In the genomic region with DNA sequence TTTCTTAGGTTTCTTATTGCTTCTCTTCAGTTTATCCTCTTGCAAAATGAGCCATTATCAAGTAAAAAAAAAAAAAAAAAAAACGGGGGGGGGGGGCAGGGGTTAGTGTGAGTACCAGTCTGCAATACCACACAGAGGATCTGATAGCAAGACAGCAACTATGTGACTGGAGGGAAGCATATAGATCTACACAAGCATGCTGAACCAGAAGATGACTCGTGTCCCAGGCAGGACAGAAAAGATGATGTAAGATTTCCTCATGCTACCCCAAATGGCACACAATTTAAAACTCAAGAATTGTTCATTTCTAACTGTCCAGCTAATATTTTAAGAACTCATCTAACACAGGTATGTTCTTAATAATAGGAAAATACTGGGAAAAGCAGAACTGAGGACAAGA, we compare ENCODE assay signal across 24 mouse cellular contexts. TPM values are rescaled to one million over a fixed set of nuclear protein-coding genes. Genes with fewer than 3 reads are reported as not detected.
DNase-seq lines count a peak whose midpoint lies in the region; ATAC-seq and TF ChIP-seq lines count a peak whose summit lies in the region.
"Had no signal": no experiment of that assay in that cellular context is flagged by ENCODE, and none has a peak within 500 bp of the region (broad histone marks: within the 10 kb centered on the region; RNA-seq: fewer than 3 reads in every experiment).

No protein-coding gene starts in this region.

- H3K36me3 ChIP-seq in liver, postnatal 0 days (replicated peaks; ENCODE audit: insufficient read depth, low read length): no peaks in the 10 kb centered on the region; the same call in 1 of the 2 replicates
- no peaks in the 10 kb centered on the region for H3K36me3 ChIP-seq in stomach, postnatal 0 days (ENCODE audit: control insufficient read depth, insufficient read depth, low read length)
- H3K36me3 ChIP-seq: kidney, embryonic 15.5 days; limb, embryonic 12.5 days; liver, embryonic 15.5 days; midbrain, embryonic 12.5 days had no signal

- WGBS in liver, postnatal 0 days (ENCODE audit: insufficient replicate concordance): 9% methylated on average over 2 of the region's 2 CpGs
- 58% methylated on average over 1 of the region's 2 CpGs for WGBS in stomach, postnatal 0 days

- H3K9me3 ChIP-seq in liver, postnatal 0 days (ENCODE audit: low read length): no peaks in the 10 kb centered on the region
- H3K9me3 ChIP-seq in stomach, postnatal 0 days (ENCODE audit: control insufficient read depth, low read length): no peaks in the 10 kb centered on the region
- H3K9me3 ChIP-seq: embryonic facial prominence, embryonic 10.5 days; G1E; heart, embryonic 10.5 days; kidney, embryonic 15.5 days; limb, embryonic 12.5 days; liver, embryonic 15.5 days; midbrain, embryonic 12.5 days had no signal

- H3K4me3 ChIP-seq in liver, postnatal 0 days (ENCODE audit: low read depth, low read length): no peak overlapping the region
- no peak overlapping the region for H3K4me3 ChIP-seq in stomach, postnatal 0 days (ENCODE audit: low read depth, low read length)
- H3K4me3 ChIP-seq: embryonic facial prominence, embryonic 10.5 days; heart, embryonic 10.5 days; kidney, embryonic 15.5 days; limb, embryonic 12.5 days; liver, embryonic 15.5 days; midbrain, embryonic 12.5 days had no signal

- H3K27me3 ChIP-seq in liver, postnatal 0 days (ENCODE audit: insufficient read depth, low read length): no peaks in the 10 kb centered on the region
- no peaks in the 10 kb centered on the region for H3K27me3 ChIP-seq in stomach, postnatal 0 days (ENCODE audit: control insufficient read depth, insufficient read depth, low read length)
- H3K27me3 ChIP-seq: kidney, embryonic 15.5 days; limb, embryonic 12.5 days; liver, embryonic 15.5 days; midbrain, embryonic 12.5 days had no signal

- H3K4me2 ChIP-seq in liver, postnatal 0 days (ENCODE audit: low read depth, low read length): no peak overlapping the region
- no peak overlapping the region for H3K4me2 ChIP-seq in stomach, postnatal 0 days (replicated peaks; ENCODE audit: low read depth)
- H3K4me2 ChIP-seq: kidney, embryonic 15.5 days; limb, embryonic 12.5 days; liver, embryonic 15.5 days; midbrain, embryonic 12.5 days had no signal

- no peak for TF ChIP-seq CTCF in liver, postnatal 0 days (IDR thresholded peaks at IDR 0.05; ENCODE audit: low read depth)
- no peak for TF ChIP-seq CTCF in stomach, postnatal 0 days (IDR thresholded peaks at IDR 0.05; ENCODE audit: low read depth)

- peaks cover 65% of the 10 kb centered on the region for H3K4me1 ChIP-seq in liver, postnatal 0 days (ENCODE audit: insufficient read depth)
- H3K4me1 ChIP-seq in stomach, postnatal 0 days (replicated peaks; ENCODE audit: control insufficient read depth, insufficient read depth): 0 out of 2 replicates have a peak, but pooled peaks cover 5% of the 10 kb centered on the region

- no peak overlapping the region for H3K9ac ChIP-seq in liver, postnatal 0 days (replicated peaks)
- H3K9ac ChIP-seq in stomach, postnatal 0 days (ENCODE audit: low read length): no peak overlapping the region
- H3K9ac ChIP-seq: forebrain, postnatal 0 days; kidney, embryonic 15.5 days; limb, embryonic 12.5 days; liver, embryonic 15.5 days; midbrain, embryonic 12.5 days had no signal

- no peak for ATAC-seq in liver, postnatal 0 days
- no peak for ATAC-seq in stomach, postnatal 0 days (ENCODE audit: low FRiP score, low TSS enrichment)
- ATAC-seq: forebrain, postnatal 0 days; intestine, postnatal 0 days had no signal

- TF ChIP-seq EP300 in liver, postnatal 0 days (IDR thresholded peaks at IDR 0.05; ENCODE audit: low read depth): no peak
- no peak for TF ChIP-seq EP300 in stomach, postnatal 0 days (optimal IDR thresholded peaks at IDR 0.05)

- DNase-seq in 3134 (ENCODE audit: extremely low read depth, insufficient read length, low spot score) (peak; percentile 26), 3T3-L1 (ENCODE audit: low read depth, low spot score) (peak; percentile 87), NIH3T3 (ENCODE audit: low read depth) (peak; percentile 56)
- DNase-seq in liver, postnatal 0 days: no peak
- DNase-seq in stomach, postnatal 0 days (ENCODE audit: low spot score): no peak
- DNase-seq in adrenal gland, postnatal 14 days: no peak
- no peak for DNase-seq in heart, adult 18-20 months
- DNase-seq: adrenal gland, postnatal 25 days; cerebellum, adult 9-11 months; forebrain, postnatal 0 days; gastrocnemius, postnatal 36 days; heart, postnatal 10 days; kidney, postnatal 36 days; lung, postnatal 4 days; thymus, adult 18-20 months; thymus, postnatal 36 days had no signal

- peak overlapping the region; percentile 63; the same call in 1 of the 2 replicates for H3K27ac ChIP-seq in liver, postnatal 0 days (ENCODE audit: low read depth)
- H3K27ac ChIP-seq in stomach, postnatal 0 days (replicated peaks): no peak overlapping the region
- H3K27ac ChIP-seq: embryonic facial prominence, embryonic 10.5 days; heart, embryonic 10.5 days; kidney, embryonic 15.5 days; limb, embryonic 12.5 days; liver, embryonic 15.5 days; midbrain, embryonic 12.5 days had no signal

RNA-seq across cellular contexts. Expression of a gene that starts 22.5 kb away (rescaled TPM):
- polyA plus RNA-seq in liver, postnatal 0 days (2015; fragmentation: Nextera tagmentation; extraction: Ambion mirVana): 39.6 and 43.5 TPM in 2 replicates
- 67.1 and 70.8 TPM in 2 replicates for polyA plus RNA-seq in stomach, postnatal 0 days (2015; fragmentation: Nextera tagmentation; extraction: Ambion mirVana)
- 97.4 and 101 TPM in 2 replicates for total RNA-seq in adrenal gland, postnatal 14 days (2021)
- total RNA-seq in heart, adult 18-20 months (2021): 100 to 1,000 TPM; 107 to 111 TPM

RNA-seq across cellular contexts. Expression of a gene that starts 52.2 kb away (rescaled TPM):
- 9.6 and 11.6 TPM in 2 replicates for polyA plus RNA-seq in liver, postnatal 0 days (2015; fragmentation: Nextera tagmentation; extraction: Ambion mirVana)
- polyA plus RNA-seq in stomach, postnatal 0 days (2015; fragmentation: Nextera tagmentation; extraction: Ambion mirVana): 17.8 and 19.4 TPM in 2 replicates
- 36.2 and 36.6 TPM in 2 replicates for total RNA-seq in adrenal gland, postnatal 14 days (2021)
- total RNA-seq in heart, adult 18-20 months (2021): 10 to 100 TPM; 36.7 to 41.0 TPM

Comparison
In these comparisons a context has a peak if more than half of its experiments do, and no peak if none do; other contexts are left out.
1. DNase-seq: peak in 3134 (single experiment), 3T3-L1 (single experiment) and NIH3T3 (single experiment); none in liver, postnatal 0 days (single experiment), stomach, postnatal 0 days (single experiment), adrenal gland, postnatal 14 days (single experiment) and heart, adult 18-20 months (0 of 2).